Mouse (Mus musculus) limb, embryonic 11.5 days (tissue): ENCODE results near the gene Phb. TPM values are rescaled to one million over a fixed set of nuclear protein-coding genes. Genes with fewer than 3 reads are reported as not detected.

Experiments
- ATAC-seq: fragments of 200-750 bp; cut with Nextera tagmentation; 2 replicates; pipeline ENCODE4 v1.8.0; 2017; ENCODE audit warnings: low read depth; ENCODE audit not compliant: insufficient number of reproducible peaks, low FRiP score, low TSS enrichment
- DNase-seq: peaks from one replicate; pipeline ENCODE4 v3.0.0-alpha.2; 2015; ENCODE audit warnings: low spot score
- H3K27ac ChIP-seq: fragments of 300-500 bp; sonication (generic); replicated peaks from 2 replicates; pipeline ENCODE4 v1.5.1; 2014; ENCODE audit warnings: low read depth, mild to moderate bottlenecking, low read length
- H3K27me3 ChIP-seq: fragments of 300-500 bp; sonication (generic); 2 replicates; pipeline ENCODE4 v1.6.1; 2014; ENCODE audit warnings: mild to moderate bottlenecking, low read length, mixed read lengths; ENCODE audit not compliant: control insufficient read depth, insufficient read depth
- H3K36me3 ChIP-seq: fragments of 300-500 bp; sonication (generic); 2 replicates; pipeline ENCODE4 v1.6.1; 2014; ENCODE audit warnings: mild to moderate bottlenecking, low read length, moderate library complexity, mixed read lengths; ENCODE audit not compliant: control insufficient read depth, insufficient read depth
- H3K4me1 ChIP-seq: fragments of 300-500 bp; sonication (generic); 2 replicates; pipeline ENCODE4 v1.6.1; 2014; ENCODE audit warnings: low read length, mixed read lengths; ENCODE audit not compliant: control insufficient read depth, insufficient read depth
- H3K4me2 ChIP-seq: fragments of 300-500 bp; sonication (generic); 2 replicates; pipeline ENCODE4 v1.6.1; 2014; ENCODE audit warnings: low read depth, mild to moderate bottlenecking, moderate library complexity; ENCODE audit not compliant: severe bottlenecking
- H3K4me3 ChIP-seq: fragments of 300-500 bp; sonication (generic); 2 replicates; pipeline ENCODE4 v1.5.1; 2014; ENCODE audit warnings: low read depth, low read length
- H3K9ac ChIP-seq: fragments of 300-500 bp; sonication (generic); 2 replicates; pipeline ENCODE4 v1.6.1; 2014; ENCODE audit warnings: mild to moderate bottlenecking, low read length
- H3K9me3 ChIP-seq: fragments of 300-500 bp; sonication (generic); 2 replicates; pipeline ENCODE4 v1.6.1; 2016; ENCODE audit warnings: low read length; ENCODE audit not compliant: control insufficient read depth
- WGBS: fragments of 180-500 bp; shearing (Covaris S2); extraction: QIAGEN DNeasy Blood & Tissue Kit; methylation state at CpG from one replicate; pipeline ENCODE4 v1.1.7; 2014; 5-methylcytosine and 5-hydroxymethylcytosine counted together
- polyA plus RNA-seq: library from polyadenylated mRNA; unstranded; fragments of >200 nt; fragmentation: Nextera tagmentation; extraction: Ambion mirVana; gene quantifications from 2 replicates; pipeline ENCODE4 v1.2.1, GENCODE M21; 2014

Phb gene
- polyA plus RNA-seq, 1 experiment from 2014 or later, result 256 TPM

DNA sequence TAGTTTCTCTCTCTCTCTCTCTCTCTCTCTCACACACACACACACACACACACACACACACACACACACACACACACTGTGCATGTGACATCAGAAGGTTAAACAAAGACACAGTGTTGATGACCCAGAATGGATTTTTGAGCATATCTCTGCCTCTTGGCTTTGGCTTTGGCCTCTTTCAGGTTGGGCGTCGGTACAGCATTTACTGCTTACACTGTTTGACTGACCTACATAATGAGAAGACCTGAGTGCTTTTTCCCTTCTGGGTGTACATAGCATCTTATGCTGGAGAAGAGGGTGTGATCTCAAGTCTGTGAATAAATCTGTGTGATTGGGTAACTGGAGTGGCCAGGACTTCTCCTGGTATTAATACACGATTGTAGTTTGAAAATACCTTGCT, 52.6 kb downstream of the Phb start:
- peaks cover 13% of the 10 kb centered on the region for H3K4me1 ChIP-seq
- no peaks in the 10 kb centered on the region for H3K9me3 ChIP-seq
- no peak overlapping the region for H3K4me2 ChIP-seq
- DNase-seq (no peak), ATAC-seq (no peak)
- no peaks in the 10 kb centered on the region for H3K27me3 ChIP-seq
- H3K9ac ChIP-seq, result no peak overlapping the region
- no peak overlapping the region for H3K27ac ChIP-seq
- H3K36me3 ChIP-seq, result no peaks in the 10 kb centered on the region
- H3K4me3 ChIP-seq, result no peak overlapping the region
- WGBS, result 90% methylated on average over 3 of the region's 3 CpGs

DNA sequence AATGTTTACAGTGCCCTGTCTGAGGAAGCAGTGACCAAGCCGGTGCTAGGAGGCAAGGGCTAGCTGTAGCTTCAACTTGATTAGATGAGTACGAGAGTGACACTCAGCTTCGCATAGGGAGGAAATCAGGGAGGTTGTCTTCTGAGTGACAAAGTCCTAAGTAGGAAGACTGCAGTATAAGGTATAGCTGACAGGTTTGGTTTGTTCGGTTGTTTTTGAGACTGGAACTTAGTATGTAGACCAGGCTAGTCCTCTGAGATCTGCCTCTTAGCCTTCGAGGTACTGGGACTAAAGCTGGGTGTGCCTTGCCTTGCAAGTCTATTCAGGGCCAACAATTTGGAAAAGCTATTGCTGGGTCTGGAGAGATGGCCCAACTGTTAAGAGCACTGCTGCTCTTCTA, 56.5 kb downstream of the Phb start, which contains the start of gene B130006D01Rik:
Gene B130006D01Rik, plus strand, starts transcription at position 301 of the 400 bp plus-strand sequence.
- H3K4me3 ChIP-seq, result no peak within 1 kb of the TSS

DNA sequence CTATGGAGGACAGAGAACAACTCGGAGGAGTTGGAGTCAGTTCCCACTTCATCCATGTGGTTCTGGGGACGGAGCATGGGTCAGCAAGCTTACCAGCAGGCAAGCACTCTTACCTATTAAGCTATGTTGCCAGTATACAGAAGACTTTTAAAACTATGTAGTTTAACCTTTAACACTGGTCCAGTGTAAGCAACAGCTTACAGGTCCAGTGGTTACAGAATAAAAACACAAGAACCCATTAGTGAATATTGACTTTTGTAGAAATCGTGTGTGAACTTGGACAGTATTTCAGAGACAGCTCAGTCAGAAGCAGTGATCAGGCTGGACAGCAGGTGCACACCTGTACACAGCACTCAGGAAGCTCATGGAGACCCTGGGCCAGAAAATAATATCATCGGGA, 57.7 kb downstream of the Phb start:
- H3K4me2 ChIP-seq, result no peak overlapping the region
- WGBS, result 94% methylated on average over 4 of the region's 4 CpGs
- H3K9me3 ChIP-seq, result no peaks in the 10 kb centered on the region
- H3K4me3 ChIP-seq, result no peak overlapping the region
- ATAC-seq (no peak), DNase-seq (no peak)
- H3K27ac ChIP-seq, result no peak overlapping the region
- no peaks in the 10 kb centered on the region for H3K27me3 ChIP-seq
- no peak overlapping the region for H3K9ac ChIP-seq
- H3K4me1 ChIP-seq, result no peaks in the 10 kb centered on the region
- H3K36me3 ChIP-seq, result no peaks in the 10 kb centered on the region

More for the DNA sequence above, 56.5 kb downstream of the Phb start, which contains the start of gene B130006D01Rik:
- no peak for ATAC-seq
- Histone ChIP-seq H3K27ac (no peak within 1 kb of the TSS), H3K9me3 (no peaks in the 10 kb centered on the region), H3K4me1 (no peaks in the 10 kb centered on the region), H3K27me3 (no peaks in the 10 kb centered on the region), H3K4me2 (no peak within 1 kb of the TSS), H3K9ac (no peak within 1 kb of the TSS), H3K36me3 (no peaks in the 10 kb centered on the region)
- DNase-seq, result no peak
- WGBS, result 96% methylated on average over 5 of the region's 5 CpGs

DNA sequence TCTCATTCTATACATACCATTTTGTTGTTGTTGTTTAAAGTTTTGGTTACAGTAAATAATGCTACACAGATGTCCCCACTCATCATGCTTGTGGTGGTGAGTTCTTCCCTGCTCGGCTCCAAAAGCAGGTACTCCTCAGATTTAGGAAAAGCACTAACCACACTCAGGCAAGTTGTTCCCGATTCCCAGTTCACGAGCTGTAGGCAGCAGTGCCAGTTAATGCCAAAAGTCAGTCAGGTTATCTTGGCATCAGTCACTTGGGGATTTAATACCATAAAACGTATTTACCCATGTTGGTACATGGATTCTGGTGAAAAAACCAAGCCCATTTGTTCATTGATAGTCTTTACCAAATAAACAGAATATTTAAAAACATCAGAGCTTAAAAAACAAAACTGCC, 59.4 kb downstream of the Phb start:
- WGBS, result 84% methylated on average over 4 of the region's 4 CpGs
- H3K4me2 ChIP-seq, result no peak overlapping the region
- no peaks in the 10 kb centered on the region for H3K4me1 ChIP-seq
- H3K4me3 ChIP-seq, result no peak overlapping the region
- no peaks in the 10 kb centered on the region for H3K36me3 ChIP-seq
- DNase-seq (no peak), ATAC-seq (no peak)
- H3K27me3 ChIP-seq, result no peaks in the 10 kb centered on the region
- H3K27ac ChIP-seq, result no peak overlapping the region
- H3K9ac ChIP-seq, result no peak overlapping the region
- H3K9me3 ChIP-seq, result no peaks in the 10 kb centered on the region

DNA sequence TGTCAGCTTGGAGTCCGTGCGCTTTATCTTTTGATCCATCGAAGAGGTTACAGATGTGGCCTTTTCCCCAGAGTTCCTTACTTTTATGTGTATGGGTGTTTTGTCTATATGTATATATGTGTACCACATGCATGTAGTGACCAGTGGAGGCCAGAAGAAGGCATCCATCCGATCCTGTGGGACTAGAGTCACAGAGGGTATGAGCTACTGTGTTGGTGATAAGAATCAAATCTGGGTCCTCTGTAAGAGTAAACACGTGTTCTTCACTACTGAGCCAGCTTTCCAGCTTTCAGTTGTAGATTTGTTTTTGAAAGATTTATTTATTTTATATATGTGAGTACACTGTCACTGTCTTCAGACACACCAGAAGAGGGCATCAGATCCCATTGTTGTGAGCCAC, 61.2 kb downstream of the Phb start:
- no peak for ATAC-seq
- Histone ChIP-seq H3K9me3 (no peaks in the 10 kb centered on the region), H3K4me2 (no peak overlapping the region), H3K27ac (no peak overlapping the region), H3K9ac (no peak overlapping the region), H3K4me3 (no peak overlapping the region), H3K4me1 (no peaks in the 10 kb centered on the region), H3K36me3 (no peaks in the 10 kb centered on the region), H3K27me3 (no peaks in the 10 kb centered on the region)
- 93% methylated on average over 5 of the region's 5 CpGs for WGBS
- no peak for DNase-seq

DNA sequence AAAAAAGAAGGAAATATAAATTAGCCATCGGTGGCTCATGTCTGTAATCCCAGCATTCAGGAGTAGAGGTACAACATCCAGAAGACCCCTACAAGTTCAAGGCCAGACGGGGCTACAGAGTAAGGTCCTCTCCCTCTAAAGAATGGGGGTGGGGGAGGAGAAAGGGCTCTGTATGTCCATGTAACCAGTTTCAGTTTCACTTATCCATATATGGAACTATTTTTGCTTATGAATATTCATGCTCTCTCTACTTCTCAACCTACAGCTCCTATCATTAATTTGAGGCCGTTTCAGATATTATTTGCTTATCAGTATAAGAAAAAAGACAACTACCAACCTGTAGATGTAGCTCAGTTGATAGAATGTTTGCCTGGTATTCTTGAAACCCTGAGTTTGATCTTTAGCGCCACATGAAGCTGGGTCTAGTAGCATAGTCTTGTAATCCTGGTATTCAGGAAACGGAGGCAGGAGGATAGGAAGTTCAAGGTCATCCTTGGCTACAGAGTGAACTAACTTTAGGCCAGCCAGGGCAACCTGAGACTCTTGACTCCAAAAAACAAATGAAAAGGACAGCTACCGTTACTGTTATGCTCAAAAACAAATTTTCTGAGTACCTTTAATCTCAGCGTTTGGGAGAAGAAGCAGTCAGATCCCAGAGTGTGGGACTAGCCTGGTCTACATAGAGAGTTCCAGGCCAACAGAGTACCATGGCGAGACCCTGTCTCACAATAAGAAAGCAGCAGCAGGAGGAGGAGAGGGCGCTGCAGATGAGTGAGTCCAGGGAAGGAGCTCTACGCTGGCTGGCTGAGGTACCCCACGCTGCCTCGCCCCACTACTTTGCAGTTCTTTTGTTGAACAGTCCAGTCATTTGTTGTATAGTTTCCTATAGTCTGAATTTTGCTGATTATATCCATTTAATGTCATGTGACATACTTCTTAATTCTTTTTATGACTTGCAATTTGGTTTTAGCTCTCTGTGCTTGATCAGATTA, 62.5 kb downstream of the Phb start:
- ATAC-seq (no peak), DNase-seq (no peak)
- H3K9me3 ChIP-seq, result no peaks in the 10 kb centered on the region
- H3K4me2 ChIP-seq, result no peak overlapping the region
- 89% methylated on average over 12 of the region's 12 CpGs for WGBS
- H3K9ac ChIP-seq, result no peak overlapping the region
- H3K4me3 ChIP-seq, result no peak overlapping the region
- H3K4me1 ChIP-seq, result no peaks in the 10 kb centered on the region
- H3K27ac ChIP-seq, result no peak overlapping the region
- no peaks in the 10 kb centered on the region for H3K36me3 ChIP-seq
- H3K27me3 ChIP-seq, result no peaks in the 10 kb centered on the region

Other genes starting within 250 kb of the Phb start
- 0.37 and 1.5 TPM in 2 replicates for gene Nxph3, start 152.4 kb upstream of the Phb start, polyA plus RNA-seq
- gene Ngfr, start 79.2 kb upstream of the Phb start, polyA plus RNA-seq, result 12.4 and 13.4 TPM in 2 replicates
- gene Zfp652, start 45.7 kb downstream of the Phb start, polyA plus RNA-seq, result 11.7 and 13.7 TPM in 2 replicates
- gene B130006D01Rik, start 56.6 kb downstream of the Phb start, polyA plus RNA-seq, result 1.5 and 1.8 TPM in 2 replicates
- 0.60 TPM in 1 of 2 replicates, not detected in the other for gene Phospho1, start 157.5 kb downstream of the Phb start, polyA plus RNA-seq
- 8.1 and 9.8 TPM in 2 replicates for gene Gngt2, start 170.3 kb downstream of the Phb start, polyA plus RNA-seq
- gene Abi3, start 175.5 kb downstream of the Phb start, polyA plus RNA-seq, result 1.4 and 2.8 TPM in 2 replicates
- not detected in 2 replicates for gene B4galnt2, start 247.9 kb downstream of the Phb start, polyA plus RNA-seq